Mouse (Mus musculus) layer of hippocampus, adult 18-20 months (tissue): Measurements from ENCODE around the gene Rps13. TPM values are rescaled to one million over a fixed set of nuclear protein-coding genes. Genes with fewer than 3 reads are reported as not detected.
"Not testable (repeated sequence)": the region's sequence is repeated elsewhere in the genome, so short reads cannot be mapped to it uniquely, and the experiment has no call there.

ENCODE experiments used
- DNase-seq, 2 experiments: peaks; one replicate each; pipeline ENCODE4 v3.0.0; 2022; ENCODE audit warnings: low spot score in 2 of 2
- long read RNA-seq: library from polyadenylated mRNA; stranded (forward); transcript quantifications from one replicate; pipeline ENCODE4 v2.0.0, GENCODE M21; 2021
- total RNA-seq, 2 experiments: library from RNA; stranded (reverse); gene quantifications; 2 replicates each; pipeline ENCODE4 v1.2.3; 2021

Rps13 gene
- 100 to 1,000 TPM; 220 to 237 TPM for total RNA-seq
- long read RNA-seq, transcript Rps13-201 (6 exons, 589 nt) = major isoform, 43 of 48 reads
- long read RNA-seq, partial matches to known transcripts = 3 of 48 reads
- long read RNA-seq, other reads (novel, unspliced or antisense) = 1 of 48 reads

- DNase-seq = peak; percentile 96 to 99
These were observed at the start of gene Rps13 for GRCm38 (mm10) chr7:116333713-116334668. Gene Rps13, minus strand, starts transcription at chr7:116334195.

- not testable (repeated sequence) for DNase-seq
These were observed 45.2 kb upstream of the Rps13 start for GRCm38 (mm10) chr7:116379181-116379580.

DNA sequence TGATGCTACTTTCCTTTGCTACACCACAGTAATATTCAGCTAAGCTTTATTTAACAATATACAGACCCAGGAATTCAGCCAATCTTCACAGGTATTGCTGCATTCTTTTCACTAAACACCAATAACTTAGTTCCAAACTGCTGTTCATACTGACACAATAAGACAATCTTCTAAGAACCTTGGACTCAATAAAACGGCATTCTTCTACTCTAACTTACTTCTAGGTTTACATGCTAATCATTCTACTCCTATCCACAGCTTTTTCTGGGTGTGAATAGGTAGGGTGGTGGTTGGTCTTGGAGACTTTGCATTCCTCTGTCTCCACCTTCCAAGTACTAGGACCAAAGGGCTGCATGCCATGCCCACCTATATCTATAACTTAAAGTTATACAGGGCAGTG lies 40.3 kb upstream of the Rps13 start:
- DNase-seq = no peak

DNA sequence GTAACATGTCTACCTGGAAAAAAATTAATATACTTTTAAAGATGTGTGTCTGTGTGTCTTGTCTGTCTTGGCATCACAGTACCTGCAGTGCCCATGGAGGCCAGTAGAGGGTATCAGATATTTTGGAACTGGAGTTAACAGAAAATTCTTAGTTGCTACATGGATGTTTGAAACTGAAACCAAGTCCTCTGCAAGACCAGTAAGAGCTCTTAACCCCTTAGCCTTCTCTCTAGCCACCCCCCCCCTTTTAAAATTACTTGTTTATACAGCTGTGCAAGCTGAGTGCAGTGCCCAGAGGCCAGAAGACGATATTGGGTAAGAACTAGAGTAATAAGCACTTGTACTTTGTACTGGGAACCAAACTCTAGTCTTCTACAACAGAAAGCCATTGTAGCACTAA lies 2.2 kb upstream of the Rps13 start:
- DNase-seq = peak in 1 of 2 experiments; percentile 57

DNA sequence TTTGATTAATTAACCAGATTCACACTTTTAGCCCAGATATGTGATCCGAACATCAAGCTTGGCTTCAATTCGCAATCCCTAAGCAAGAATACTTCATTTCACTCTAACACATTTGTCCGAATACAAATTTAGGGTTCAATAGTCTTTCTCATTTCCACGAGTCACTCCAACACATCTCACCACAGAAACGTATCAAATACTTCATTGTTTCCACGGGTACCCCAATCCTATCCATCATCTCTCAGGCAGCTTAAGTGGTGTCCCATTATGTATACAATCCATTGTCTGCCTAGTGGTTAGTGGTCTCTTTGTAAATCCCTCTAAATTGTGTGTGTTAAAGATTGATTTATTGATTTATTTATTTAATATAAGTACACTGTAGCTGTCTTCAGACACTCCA lies 1.1 kb upstream of the Rps13 start:
- DNase-seq = no peak

DNA sequence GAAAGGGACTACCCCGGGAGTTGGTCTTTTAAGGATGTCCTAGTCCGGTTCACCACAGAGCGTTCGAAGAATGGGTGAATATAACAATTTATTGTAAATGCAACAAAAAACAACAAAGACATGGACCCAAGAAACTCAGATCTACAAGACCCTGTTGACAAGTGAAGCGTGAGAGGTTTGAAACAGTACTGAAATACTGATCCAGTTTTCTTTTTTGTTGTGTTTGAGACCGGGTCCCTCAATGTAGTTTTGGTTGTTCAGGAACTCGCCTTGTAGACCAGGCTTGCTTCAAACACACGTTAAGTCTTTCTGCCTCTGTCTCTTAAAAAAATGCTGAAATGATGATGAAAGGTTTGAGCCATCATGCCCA lies 659 bp upstream of the Rps13 start:
- DNase-seq = no peak

DNA sequence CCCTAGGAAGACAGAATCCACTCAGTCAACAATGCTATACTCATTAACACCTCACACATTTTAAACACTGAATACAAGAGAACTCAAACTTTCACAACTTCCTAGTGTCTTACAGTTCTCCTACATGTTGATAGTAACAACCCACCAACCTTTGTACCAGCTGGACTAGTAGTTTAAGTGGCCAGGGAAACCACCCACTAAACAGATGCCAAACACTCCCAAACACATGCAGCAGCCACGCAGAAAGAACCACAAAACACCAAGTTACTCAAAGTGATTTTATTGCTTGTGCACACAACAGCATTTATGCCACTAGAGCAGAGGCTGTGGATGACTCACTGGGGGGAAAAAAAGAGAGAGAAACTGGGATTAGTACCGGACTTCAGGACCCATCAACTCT lies 2.7 kb downstream of the Rps13 start:
- DNase-seq = peak in 1 of 2 experiments; percentile 55

- DNase-seq = no peak
These were observed 4.1 kb downstream of the Rps13 start for GRCm38 (mm10) chr7:116329858-116330257.

DNA sequence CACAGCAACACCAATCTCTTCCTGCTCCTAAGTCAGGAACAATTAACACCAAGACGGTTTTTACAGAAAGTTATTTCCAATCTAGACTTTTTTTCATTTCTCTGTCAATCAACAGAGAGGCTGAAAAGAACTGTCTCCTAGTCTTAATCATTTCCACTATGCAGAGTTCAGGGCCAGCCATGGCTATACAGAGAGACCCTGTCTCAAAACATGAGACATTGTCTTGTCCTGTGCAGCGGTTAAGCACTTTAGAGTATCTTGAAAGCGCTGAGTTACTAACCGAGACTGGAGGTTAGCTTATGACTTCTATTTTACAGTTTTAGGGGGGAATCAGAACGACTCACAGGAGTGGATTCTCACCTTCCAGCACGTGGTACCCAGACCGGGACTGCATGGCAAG lies 5.2 kb downstream of the Rps13 start:
- DNase-seq = no peak

DNA sequence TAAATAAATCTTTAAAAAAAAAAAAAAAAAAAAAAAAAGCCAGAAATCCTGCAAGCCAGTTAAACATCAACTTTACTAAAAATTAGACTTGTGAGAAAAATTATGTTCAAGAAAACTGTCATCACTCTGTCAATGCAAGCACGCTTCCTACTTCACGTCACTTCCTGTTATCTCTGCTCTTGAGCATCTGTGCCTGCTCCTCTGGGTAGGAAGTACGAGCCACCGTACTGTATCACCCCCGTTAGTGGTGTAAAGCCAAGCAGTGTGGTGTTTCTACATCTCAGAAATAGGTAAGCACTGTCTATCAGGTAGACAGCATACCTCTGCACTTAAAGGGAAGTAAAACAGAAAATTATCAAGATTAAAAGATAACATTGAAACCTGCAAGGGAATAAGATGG lies 6.1 kb downstream of the Rps13 start:
- DNase-seq = no peak

DNA sequence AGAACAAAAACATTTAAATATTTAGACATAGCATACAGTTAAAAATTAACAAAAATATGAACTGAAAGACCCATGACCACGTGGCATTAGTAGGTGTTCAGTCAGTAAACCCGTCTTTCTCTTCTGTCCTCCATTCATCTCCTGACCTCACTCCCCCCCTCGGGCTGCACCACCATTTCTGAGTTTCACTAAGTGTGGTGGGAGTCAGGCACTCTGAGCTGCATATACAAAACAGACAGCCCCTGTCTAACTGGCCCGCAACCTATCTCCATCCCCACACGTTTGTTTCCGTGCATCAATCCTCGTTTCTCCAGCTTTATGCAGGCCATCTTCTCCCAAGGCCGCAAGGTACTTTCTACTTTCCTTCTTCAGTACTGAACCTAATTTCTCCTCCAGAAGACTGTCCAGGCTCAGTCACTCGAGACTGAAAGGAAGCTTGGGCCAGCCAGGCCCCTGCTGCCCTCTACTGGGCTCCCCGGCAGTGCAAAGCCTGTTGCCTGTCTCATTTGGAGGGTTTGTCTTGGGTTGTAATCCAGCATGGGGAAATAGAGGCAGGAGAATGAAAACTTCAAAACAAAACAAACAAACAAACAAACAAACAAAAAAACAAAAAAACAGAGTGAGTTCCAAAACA lies 10.5 kb downstream of the Rps13 start:
- peak; percentile 42 to 63 for DNase-seq

- no peak for DNase-seq
These were observed 24.5 kb downstream of the Rps13 start for GRCm38 (mm10) chr7:116309456-116309855.

DNA sequence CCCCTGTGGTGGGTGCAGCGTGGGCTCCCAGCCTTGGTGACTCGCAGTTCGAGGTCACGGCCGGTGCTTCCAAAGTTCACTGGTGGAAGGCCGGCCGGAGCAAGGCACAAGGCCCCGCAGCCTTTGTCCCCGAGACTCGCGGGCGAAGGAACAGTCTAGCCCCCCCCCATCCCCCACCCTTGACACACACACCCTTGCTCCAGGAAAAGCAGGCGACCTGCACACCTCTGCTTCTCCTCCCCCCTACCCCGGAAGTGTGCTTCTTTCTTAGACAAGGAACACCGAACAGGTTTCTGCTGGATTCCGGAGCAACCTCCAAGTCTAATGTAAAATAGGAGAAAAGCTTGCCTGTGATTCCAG lies 25.4 kb downstream of the Rps13 start:
- no peak for DNase-seq

DNA sequence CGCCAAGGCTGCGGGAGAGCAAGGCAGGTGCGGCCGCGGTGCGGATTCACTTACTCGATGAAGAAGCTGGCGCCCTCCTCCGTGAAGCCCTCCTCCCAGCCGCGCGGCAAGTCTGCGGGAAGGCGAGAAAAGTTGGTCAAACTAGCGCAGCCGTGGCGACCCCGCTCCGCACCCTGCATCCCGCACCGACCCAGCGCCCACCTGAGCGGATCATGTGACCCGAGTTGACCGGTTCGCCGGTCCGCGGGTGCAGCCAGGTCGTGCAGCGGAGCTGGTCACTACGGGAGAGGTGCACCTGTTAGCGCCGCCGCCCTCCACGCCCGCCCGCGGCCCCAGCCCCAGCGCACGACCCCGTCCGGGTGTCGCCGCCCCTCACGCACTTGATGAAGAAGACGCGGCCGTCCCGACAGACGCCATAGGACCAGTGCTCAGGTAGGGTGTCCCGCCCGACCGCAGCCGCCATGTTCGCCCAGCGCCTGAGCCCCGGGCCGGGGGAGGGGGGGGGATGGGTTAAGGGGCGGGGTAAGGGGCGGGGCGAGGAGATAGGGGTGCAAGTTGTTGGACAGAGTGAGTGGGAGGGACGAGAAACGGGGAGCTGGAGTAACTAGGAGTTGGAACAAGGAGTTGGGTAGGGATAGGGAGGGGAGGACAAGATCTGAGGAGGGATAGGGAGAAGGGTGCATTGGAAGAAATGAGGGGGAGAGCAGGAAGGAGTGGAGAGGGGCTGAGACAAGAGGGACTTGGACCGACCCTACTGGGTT lies 25.9 kb downstream of the Rps13 start, which contains the start of gene Plekha7:
TSS of gene Plekha7 (minus strand) at position 506 of the 761 bp plus-strand sequence.
- DNase-seq = no peak

- DNase-seq = peak in 1 of 2 experiments; percentile 41
These were observed 26.7 kb downstream of the Rps13 start for GRCm38 (mm10) chr7:116307099-116307870.

GRCm38 (mm10) chr7:116306601-116307000 lies 27.4 kb downstream of the Rps13 start:
- no peak for DNase-seq

DNA sequence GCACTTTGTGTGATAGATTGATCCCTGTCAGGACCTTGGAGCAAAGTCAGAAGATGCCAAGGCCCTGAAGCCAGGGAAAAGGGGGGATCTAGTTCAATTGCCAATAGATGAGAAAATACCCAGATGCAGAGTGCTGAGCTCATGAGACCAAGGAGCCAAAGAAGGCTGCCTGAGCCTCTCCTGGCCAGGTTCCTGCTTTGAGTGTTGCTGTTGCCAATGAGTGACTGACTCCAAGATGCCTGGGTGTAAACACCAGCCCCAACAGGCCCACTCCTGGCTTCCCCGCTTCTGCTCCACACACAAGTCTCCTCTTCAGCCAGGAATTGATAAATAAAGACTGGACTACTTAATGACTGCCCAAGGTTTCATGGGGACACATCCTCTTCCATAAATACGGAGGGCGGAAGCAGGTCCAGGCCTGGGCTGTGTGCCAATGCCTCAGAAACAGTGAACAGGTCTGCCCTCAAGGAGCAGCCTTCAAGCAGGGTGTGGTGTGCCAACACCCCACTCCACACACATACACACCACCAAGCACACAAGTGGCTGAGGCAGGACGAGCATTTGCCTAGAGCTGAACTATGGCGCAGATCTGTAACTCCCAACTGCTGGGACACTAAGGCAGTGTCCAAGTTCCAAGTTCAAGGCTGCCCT lies 32.2 kb downstream of the Rps13 start:
- no peak for DNase-seq

DNA sequence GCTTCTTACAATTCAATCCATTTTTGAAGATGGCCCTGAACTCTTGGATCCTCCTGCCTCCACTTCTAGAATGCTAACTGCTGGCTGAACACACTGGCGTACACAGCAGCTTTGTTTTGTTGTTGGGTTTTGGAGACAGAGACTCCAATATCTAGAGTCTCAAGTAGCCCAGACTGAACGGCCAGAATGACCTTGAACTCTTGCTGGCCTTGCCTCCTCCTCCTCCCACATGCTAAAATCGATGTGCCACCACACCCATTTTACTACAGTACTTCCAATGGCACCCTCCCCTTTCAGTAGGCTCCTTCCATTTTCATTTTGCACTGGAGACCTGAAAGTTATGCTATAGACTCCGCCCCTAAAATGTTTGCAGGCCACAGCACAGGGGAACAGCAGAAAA lies 32.9 kb downstream of the Rps13 start:
- no peak for DNase-seq

DNA sequence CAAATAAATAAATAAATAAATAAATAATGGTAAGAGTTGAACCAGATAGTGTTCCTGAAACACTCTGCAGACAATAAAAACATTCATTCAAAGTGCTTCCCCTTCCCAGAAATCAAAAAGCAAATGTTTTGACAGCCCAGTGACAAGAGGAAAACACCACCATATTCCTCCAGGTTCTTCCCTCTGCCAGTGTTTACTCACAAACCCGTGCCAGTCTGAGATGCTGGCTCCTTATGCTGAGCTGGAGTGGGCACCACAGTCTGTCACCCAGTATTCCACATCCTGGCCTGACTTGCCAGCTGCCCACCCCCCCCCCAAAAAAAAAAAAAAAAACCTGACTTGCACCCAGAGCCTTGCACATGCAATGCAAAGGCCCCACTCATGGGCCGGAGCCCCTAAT lies 35.1 kb downstream of the Rps13 start:
- no peak for DNase-seq

- peak in 1 of 2 experiments; percentile 15 for DNase-seq
These were observed 35.6 kb downstream of the Rps13 start for GRCm38 (mm10) chr7:116298389-116298788.
